Mouse (Mus musculus): ENCODE data around the gene Kif28. TPM values are rescaled to one million over a fixed set of nuclear protein-coding genes. Genes with fewer than 3 reads are reported as not detected.
"Not testable (repeated sequence)": the region's sequence is repeated elsewhere in the genome, so short reads cannot be mapped to it uniquely, and the experiment has no call there.

Gene Kif28
- total RNA-seq (2017) = not detected in 2 replicates

GRCm38 (mm10) chr1:179745171-179745570 is at the start of gene Kif28:
TSS of gene Kif28 (minus strand) at chr1:179745271.
- ATAC-seq (ENCODE audit: extremely low read depth, insufficient number of reproducible peaks, low FRiP score, poor library complexity, severe bottlenecking) = no peak

GRCm38 (mm10) chr1:179787281-179787680 is 42.2 kb upstream of the Kif28 start:
- ATAC-seq (ENCODE audit: extremely low read depth, insufficient number of reproducible peaks, low FRiP score, poor library complexity, severe bottlenecking) = peak; percentile 63; the same call in 1 of the 2 replicates

GRCm38 (mm10) chr1:179785502-179785901 is 40.4 kb upstream of the Kif28 start:
- no peak for ATAC-seq (ENCODE audit: extremely low read depth, insufficient number of reproducible peaks, low FRiP score, poor library complexity, severe bottlenecking)

GRCm38 (mm10) chr1:179784098-179784497 is 39.0 kb upstream of the Kif28 start:
- no peak for ATAC-seq (ENCODE audit: extremely low read depth, insufficient number of reproducible peaks, low FRiP score, poor library complexity, severe bottlenecking)

GRCm38 (mm10) chr1:179776831-179777230 is 31.8 kb upstream of the Kif28 start:
- ATAC-seq (ENCODE audit: extremely low read depth, insufficient number of reproducible peaks, low FRiP score, poor library complexity, severe bottlenecking) = no peak

DNA sequence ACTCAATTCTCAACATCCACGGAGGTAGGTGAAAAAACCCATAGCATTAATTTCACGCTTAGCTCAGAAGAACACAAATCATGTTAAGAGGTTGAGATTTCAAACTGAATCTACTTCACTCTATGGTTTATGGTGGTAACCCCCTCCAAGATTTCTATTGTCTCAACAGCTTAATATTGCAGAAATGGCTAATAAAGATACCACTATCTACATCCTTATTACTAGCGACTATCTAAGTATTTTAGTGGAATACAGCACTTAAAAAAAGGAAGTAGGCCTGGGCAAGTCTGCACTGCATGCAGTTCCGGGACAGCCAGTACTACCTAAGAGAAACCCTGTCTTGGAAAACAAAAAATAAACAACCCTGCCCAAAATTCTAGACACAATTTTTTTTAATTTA is 15.5 kb upstream of the Kif28 start:
- no peak for ATAC-seq (ENCODE audit: extremely low read depth, insufficient number of reproducible peaks, low FRiP score, poor library complexity, severe bottlenecking)

GRCm38 (mm10) chr1:179760086-179760485 is 15.0 kb upstream of the Kif28 start:
- no peak for ATAC-seq (ENCODE audit: extremely low read depth, insufficient number of reproducible peaks, low FRiP score, poor library complexity, severe bottlenecking)

GRCm38 (mm10) chr1:179756477-179756876 is 11.4 kb upstream of the Kif28 start:
- no peak for ATAC-seq (ENCODE audit: extremely low read depth, insufficient number of reproducible peaks, low FRiP score, poor library complexity, severe bottlenecking)

GRCm38 (mm10) chr1:179753006-179753405 is 7.9 kb upstream of the Kif28 start:
- ATAC-seq (ENCODE audit: extremely low read depth, insufficient number of reproducible peaks, low FRiP score, poor library complexity, severe bottlenecking) = no peak

DNA sequence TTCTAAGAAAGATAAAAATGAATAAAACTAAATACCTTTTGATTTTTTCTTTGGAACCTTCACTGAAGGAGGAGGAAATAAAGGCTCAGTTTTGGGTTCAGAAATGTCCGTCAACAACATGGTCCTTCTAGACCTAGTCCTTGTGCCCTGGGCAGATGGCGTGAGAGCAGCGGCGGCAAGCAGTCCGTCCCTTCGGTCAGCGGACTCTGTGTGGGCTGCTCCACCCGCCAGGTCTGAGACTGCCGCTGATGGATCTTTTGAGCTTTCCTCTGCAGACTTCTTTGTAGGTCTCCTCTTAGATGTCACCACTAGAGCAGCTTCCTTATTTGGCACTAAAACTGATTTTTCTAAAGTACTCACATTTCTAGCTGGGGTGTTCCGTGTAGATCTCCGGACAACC is 7.2 kb upstream of the Kif28 start:
- no peak for ATAC-seq (ENCODE audit: extremely low read depth, insufficient number of reproducible peaks, low FRiP score, poor library complexity, severe bottlenecking)

DNA sequence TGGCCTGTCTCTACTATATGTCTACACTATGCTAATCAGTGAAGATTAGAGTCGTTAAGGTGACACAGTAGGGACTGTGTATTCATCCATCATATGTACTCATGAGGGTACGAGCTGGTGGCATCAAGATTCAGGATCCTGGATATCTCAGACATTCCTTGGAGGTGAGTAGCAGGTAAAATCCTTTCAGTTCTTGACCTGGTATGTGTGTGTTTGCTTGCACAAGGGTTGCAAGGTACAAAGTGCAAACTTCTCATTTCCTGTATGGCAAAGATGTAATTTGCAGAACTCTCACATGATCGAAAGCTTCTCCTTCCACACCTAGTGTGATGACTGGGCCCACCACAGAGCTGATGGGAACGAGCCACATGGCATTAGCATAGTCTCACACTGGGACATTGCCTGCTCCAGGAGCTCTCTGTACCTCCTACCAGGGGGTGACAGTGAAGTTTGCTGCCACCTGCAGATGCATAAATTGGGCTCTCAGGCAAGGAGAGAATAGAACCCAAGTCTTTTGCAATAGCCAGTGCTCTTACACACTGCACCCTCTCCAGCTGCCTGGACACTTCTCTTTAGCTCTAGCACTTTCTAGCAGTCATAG is 1.4 kb downstream of the Kif28 start:
- ATAC-seq (ENCODE audit: extremely low read depth, insufficient number of reproducible peaks, low FRiP score, poor library complexity, severe bottlenecking) = no peak

- no peak for ATAC-seq (ENCODE audit: extremely low read depth, insufficient number of reproducible peaks, low FRiP score, poor library complexity, severe bottlenecking)
These were observed 8.6 kb downstream of the Kif28 start for GRCm38 (mm10) chr1:179736483-179736882.

DNA sequence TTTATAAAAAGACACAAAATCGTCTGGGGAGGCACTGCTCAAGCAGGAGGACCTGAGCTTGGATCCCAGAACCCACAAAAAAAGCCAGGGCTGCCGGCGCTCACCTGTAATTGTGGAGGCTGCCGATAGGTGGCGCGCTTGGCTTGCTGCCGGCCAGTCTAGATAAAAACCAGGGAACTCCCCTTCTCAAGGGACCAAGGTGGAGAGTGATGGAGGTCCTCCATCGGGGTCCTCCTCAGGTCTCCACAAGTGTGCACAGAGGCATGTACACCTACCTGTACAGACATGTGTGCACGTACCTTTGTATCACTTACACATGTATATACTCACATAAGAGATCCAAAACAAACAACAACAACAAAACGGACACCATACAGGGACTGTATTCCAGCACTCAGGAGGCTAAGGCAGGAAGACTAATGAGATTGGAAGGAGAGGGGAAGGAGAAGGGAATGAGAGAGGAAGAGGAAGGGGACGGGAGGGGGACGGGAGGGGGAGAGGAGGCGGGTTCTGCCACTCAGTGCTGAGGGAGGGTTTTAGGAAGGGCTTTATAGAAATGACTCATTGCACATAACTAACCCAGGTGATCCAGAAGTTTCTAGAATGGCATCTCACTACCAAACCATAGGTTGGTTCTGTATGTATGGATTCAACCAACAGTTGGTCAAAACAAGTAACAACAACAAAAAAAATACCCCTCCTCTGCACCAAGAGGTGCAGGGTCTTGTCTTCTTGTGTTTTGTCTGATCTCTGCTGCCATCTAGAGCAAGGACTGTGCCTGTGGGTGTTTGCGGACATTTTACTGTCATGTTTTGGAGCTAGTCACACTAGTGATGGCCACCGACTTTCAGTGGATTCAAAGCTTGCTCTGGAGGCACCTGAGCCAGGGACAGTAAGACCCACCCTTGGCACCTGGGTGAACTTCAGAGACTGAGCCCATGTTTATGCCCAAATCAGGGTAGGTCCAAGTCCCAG is 10.3 kb downstream of the Kif28 start:
- peak; percentile 50; the same call in 1 of the 2 replicates for ATAC-seq (ENCODE audit: extremely low read depth, insufficient number of reproducible peaks, low FRiP score, poor library complexity, severe bottlenecking)

DNA sequence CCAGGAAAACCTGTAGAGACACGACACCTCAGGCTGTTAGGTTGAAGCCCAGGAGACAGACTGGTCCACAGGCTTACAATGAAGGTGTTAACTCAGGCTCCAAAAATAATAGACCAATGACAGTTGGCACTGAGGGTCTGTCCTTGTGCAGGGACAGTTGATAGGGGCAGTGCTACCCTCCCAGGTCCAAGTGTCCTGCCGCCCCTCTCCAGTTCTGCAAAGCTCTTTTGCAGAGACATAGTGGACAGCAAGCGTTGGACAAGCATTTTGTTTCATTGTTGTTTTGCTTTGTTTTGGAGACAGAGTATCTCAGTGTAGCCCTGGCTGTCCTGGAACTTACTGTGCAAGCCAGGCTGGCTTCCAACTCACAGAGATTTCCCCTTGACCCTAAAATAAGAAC is 13.7 kb downstream of the Kif28 start:
- no peak for ATAC-seq (ENCODE audit: extremely low read depth, insufficient number of reproducible peaks, low FRiP score, poor library complexity, severe bottlenecking)

DNA sequence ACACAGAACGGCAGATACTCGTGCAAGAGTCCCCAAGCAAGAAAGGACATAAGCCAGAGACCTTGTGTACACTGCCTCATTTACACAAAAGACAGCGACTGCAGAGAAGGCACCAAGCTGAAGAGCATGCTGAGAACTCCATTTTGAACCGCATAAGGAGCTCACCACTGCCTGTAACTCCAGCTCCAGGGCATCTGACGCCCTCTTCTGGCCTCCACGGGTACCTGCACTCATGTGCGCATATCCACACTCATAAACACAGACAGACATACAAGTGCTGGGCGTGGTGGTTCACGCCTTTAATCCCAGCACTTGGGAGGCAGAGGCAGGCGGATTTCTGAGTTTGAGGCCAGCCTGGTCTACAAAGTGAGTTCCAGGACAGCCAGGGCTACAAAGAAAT is 16.4 kb downstream of the Kif28 start:
- ATAC-seq (ENCODE audit: extremely low read depth, insufficient number of reproducible peaks, low FRiP score, poor library complexity, severe bottlenecking) = no peak

DNA sequence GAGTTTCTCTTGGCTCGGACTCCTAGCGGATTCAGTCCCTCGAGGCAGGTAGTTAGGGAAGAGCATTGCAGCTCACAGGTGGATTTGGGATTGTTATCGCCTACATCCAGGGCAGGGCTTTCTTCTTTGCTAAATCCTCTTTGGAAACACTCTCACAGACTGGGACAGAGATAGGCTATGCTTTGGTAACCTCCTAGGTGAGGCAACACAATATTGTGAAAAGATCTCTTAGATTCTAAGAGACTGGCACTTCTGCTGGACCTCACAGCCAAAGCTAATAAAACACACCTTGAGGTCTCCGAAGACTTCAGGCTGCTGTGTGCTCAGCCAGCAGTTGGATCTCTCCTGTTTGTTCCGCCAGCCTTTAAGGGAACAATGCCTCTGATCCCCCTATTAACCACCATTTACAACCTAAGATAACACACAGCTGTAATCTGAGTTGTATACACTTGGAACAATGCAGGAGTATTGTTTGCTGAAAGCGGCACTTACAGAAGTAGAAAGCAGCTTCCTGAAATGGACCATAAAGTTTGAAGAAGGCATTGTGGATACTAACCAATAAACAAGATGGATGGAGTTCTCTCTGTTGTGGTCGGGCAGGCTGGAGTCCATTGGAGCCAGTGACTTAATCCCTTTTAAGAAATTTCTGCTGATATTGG is 22.1 kb downstream of the Kif28 start:
- no peak for ATAC-seq (ENCODE audit: extremely low read depth, insufficient number of reproducible peaks, low FRiP score, poor library complexity, severe bottlenecking)

DNA sequence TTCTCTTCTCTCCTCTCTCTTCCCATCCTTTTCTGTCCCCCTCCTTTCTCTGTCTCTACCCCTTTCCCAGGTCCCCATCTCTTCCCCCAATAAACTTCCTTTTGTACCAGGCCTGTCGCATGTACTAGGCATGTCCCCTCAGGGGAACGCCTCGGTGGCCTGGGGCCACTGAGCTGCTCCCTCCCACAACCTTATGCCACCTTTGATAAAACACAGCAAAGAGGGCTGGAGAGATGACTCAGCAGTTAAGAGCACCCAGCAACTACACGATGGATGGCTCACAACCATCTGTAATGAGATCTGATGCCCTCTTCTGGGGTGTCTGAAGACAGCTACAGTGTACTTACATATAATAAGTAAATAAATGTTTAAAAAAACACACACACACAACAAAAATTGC is 29.3 kb downstream of the Kif28 start:
- ATAC-seq (ENCODE audit: extremely low read depth, insufficient number of reproducible peaks, low FRiP score, poor library complexity, severe bottlenecking) = no peak

DNA sequence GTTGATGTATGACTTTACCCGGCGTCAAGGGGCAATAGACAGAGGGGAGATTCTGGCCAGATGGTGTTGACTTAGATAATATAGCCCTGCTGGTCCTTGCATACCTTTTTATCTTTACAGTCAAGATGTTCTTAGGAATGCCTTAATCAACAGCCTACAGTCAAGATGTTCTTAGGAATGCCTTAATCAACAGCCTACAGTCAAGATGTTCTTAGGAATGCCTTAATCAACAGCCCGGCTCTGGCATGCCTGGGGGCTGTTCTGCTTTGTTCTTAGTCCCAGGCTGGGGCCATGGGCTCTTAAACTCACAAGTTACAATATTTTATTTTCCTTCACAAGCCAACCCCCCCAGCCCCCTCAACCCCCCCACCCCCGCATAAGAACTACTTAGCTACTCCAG is 29.8 kb downstream of the Kif28 start:
- not testable (repeated sequence) for ATAC-seq (ENCODE audit: extremely low read depth, insufficient number of reproducible peaks, low FRiP score, poor library complexity, severe bottlenecking)

DNA sequence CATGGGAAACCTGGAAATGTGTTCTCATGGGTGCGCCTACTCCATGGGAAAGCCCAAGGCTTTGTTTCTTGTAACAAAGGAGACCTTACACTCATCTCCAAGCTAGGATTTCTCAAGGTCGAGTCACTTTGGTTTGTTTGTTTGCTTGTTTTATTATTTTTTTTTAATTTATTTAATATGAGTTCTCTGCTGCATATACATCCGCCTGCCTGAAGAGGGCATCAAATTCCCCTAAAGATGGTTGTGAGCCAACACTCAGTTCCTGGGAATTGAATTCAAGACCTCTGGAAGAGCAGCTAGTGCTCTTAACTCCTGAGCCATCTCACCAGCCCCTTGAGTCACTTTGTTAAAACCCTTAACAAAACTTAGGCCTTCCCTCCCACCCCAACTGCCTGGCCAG is 31.7 kb downstream of the Kif28 start:
- no peak for ATAC-seq (ENCODE audit: extremely low read depth, insufficient number of reproducible peaks, low FRiP score, poor library complexity, severe bottlenecking)

DNA sequence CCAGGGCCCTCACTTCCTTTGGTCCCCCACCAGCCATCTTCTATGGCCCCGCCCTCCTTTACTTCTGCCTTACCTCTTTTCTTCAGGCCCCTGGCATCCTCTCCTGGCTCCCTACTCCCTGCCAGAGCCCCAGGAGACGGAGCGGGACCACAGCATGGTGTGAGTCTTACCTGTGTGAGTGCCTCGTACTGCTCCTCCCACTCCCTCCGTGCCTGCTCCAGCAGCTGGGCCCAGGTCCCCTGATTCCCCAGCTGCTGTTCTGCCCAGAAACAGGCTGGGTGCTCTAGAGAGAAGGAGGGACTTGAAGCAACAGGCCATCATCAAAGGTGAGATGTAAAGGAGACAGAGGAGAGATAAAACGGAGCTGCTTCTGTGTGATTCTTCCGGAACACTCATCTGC is 32.4 kb downstream of the Kif28 start:
- no peak for ATAC-seq (ENCODE audit: extremely low read depth, insufficient number of reproducible peaks, low FRiP score, poor library complexity, severe bottlenecking)
